Mouse (Mus musculus): ENCODE results near the gene Pnkd. TPM values are rescaled to one million over a fixed set of nuclear protein-coding genes. Genes with fewer than 3 reads are reported as not detected.

The Pnkd gene
- polyA plus RNA-seq, 1 experiment: 28.8 TPM

- H3K27ac ChIP-seq (ENCODE audit: control insufficient read depth, insufficient read depth, low read depth, low read length, poor library complexity): no peak overlapping the region
These were observed 3.6 kb downstream of the Pnkd start for GRCm38 (mm10) chr1:74288327-74288726.

GRCm38 (mm10) chr1:74289248-74289647 is 4.5 kb downstream of the Pnkd start:
- TF ChIP-seq POLR2A (IDR thresholded peaks at IDR 0.05; ENCODE audit: borderline replicate concordance, control insufficient read depth, low read depth, low read length): no peak
- TF ChIP-seq CTCF (IDR thresholded peaks at IDR 0.05; ENCODE audit: control insufficient read depth, insufficient read depth, low read length): no peak
- Histone ChIP-seq H3K4me3 (replicated peaks; ENCODE audit: control insufficient read depth, low read depth, low read length) (no peak overlapping the region), H3K27ac (ENCODE audit: control insufficient read depth, insufficient read depth, low read depth, low read length, poor library complexity) (no peak overlapping the region), H3K4me1 (ENCODE audit: control insufficient read depth, insufficient read depth, low read length) (0 out of 2 replicates have a peak, but pooled peaks cover 1% of the 10 kb centered on the region)
- 86% methylated on average over 9 of the region's 9 CpGs for WGBS

More at GRCm38 (mm10) chr1:74288327-74288726, 3.6 kb downstream of the Pnkd start:
- TF ChIP-seq POLR2A (IDR thresholded peaks at IDR 0.05; ENCODE audit: borderline replicate concordance, control insufficient read depth, low read depth, low read length) (no peak), CTCF (IDR thresholded peaks at IDR 0.05; ENCODE audit: control insufficient read depth, insufficient read depth, low read length) (no peak)
- 80% methylated on average over 4 of the region's 4 CpGs for WGBS
- Histone ChIP-seq H3K4me1 (ENCODE audit: control insufficient read depth, insufficient read depth, low read length) (0 out of 2 replicates have a peak, but pooled peaks cover 1% of the 10 kb centered on the region), H3K4me3 (replicated peaks; ENCODE audit: control insufficient read depth, low read depth, low read length) (no peak overlapping the region)

- Histone ChIP-seq H3K27ac (ENCODE audit: control insufficient read depth, insufficient read depth, low read depth, low read length, poor library complexity) (no peak overlapping the region), H3K4me1 (ENCODE audit: control insufficient read depth, insufficient read depth, low read length) (0 out of 2 replicates have a peak, but pooled peaks cover 1% of the 10 kb centered on the region), H3K4me3 (replicated peaks; ENCODE audit: control insufficient read depth, low read depth, low read length) (no peak overlapping the region)
- TF ChIP-seq CTCF (IDR thresholded peaks at IDR 0.05; ENCODE audit: control insufficient read depth, insufficient read depth, low read length): no peak
- no peak for TF ChIP-seq POLR2A (IDR thresholded peaks at IDR 0.05; ENCODE audit: borderline replicate concordance, control insufficient read depth, low read depth, low read length)
- WGBS: 75% methylated on average over 2 of the region's 2 CpGs
These were observed 5.0 kb downstream of the Pnkd start for GRCm38 (mm10) chr1:74289740-74290139.

- H3K4me1 ChIP-seq (ENCODE audit: control insufficient read depth, insufficient read depth, low read length): peaks cover 4% of the 10 kb centered on the region; the same call in 1 of the 2 replicates
- H3K4me3 ChIP-seq (replicated peaks; ENCODE audit: control insufficient read depth, low read depth, low read length): no peak overlapping the region
- no peak overlapping the region for H3K27ac ChIP-seq (ENCODE audit: control insufficient read depth, insufficient read depth, low read depth, low read length, poor library complexity)
- no peak for TF ChIP-seq CTCF (IDR thresholded peaks at IDR 0.05; ENCODE audit: control insufficient read depth, insufficient read depth, low read length)
- 89% methylated on average over 5 of the region's 5 CpGs for WGBS
These were observed 5.4 kb downstream of the Pnkd start for GRCm38 (mm10) chr1:74290141-74290540.

- 86% methylated on average over 11 of the region's 11 CpGs for WGBS
- Histone ChIP-seq H3K4me3 (replicated peaks; ENCODE audit: control insufficient read depth, low read depth, low read length) (no peak overlapping the region), H3K4me1 (ENCODE audit: control insufficient read depth, insufficient read depth, low read length) (peaks cover 2% of the 10 kb centered on the region; the same call in 1 of the 2 replicates), H3K27ac (ENCODE audit: control insufficient read depth, insufficient read depth, low read depth, low read length, poor library complexity) (no peak overlapping the region)
- TF ChIP-seq CTCF (IDR thresholded peaks at IDR 0.05; ENCODE audit: control insufficient read depth, insufficient read depth, low read length) (no peak), POLR2A (IDR thresholded peaks at IDR 0.05; ENCODE audit: borderline replicate concordance, control insufficient read depth, low read depth, low read length) (no peak)
These were observed 7.7 kb downstream of the Pnkd start for GRCm38 (mm10) chr1:74292331-74293020.

- H3K4me3 ChIP-seq (replicated peaks; ENCODE audit: control insufficient read depth, low read depth, low read length): no peak overlapping the region
- TF ChIP-seq CTCF (IDR thresholded peaks at IDR 0.05; ENCODE audit: control insufficient read depth, insufficient read depth, low read length): no peak
- WGBS: 87% methylated on average over 8 of the region's 8 CpGs
These were observed 8.7 kb downstream of the Pnkd start for GRCm38 (mm10) chr1:74293306-74293960.

DNA sequence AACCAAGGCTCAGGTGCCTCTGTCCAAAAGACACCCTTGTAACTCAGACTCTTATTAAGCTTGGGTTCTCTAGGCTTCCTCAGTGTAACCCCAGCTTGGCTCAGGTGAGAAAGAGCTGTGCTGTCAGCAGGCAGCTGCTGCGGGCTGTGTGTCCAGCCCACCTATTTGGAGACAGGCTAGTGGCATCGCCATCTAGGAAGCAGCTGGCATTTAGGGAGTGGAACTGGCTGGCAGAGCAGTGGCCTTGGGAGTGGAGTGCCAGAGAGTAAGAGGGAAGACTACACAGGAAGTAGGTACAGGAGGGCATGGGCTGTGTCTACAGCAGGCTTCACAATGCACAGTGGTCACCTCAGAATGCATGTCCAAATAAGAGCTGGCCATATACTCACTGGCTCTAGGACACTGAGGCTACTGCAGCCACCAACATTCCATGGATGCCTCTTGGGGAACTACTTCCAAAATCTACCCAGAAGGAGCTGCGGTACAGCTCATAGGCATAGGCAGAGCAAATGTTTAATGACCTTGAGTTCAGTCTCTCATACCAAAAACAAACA is 9.4 kb downstream of the Pnkd start:
- 95% methylated on average over 3 of the region's 3 CpGs for WGBS
- Histone ChIP-seq H3K4me3 (replicated peaks; ENCODE audit: control insufficient read depth, low read depth, low read length) (no peak overlapping the region), H3K4me1 (ENCODE audit: control insufficient read depth, insufficient read depth, low read length) (peaks cover 2% of the 10 kb centered on the region; the same call in 1 of the 2 replicates), H3K27ac (ENCODE audit: control insufficient read depth, insufficient read depth, low read depth, low read length, poor library complexity) (no peak overlapping the region; the same call in 1 of the 2 replicates)
- TF ChIP-seq POLR2A (IDR thresholded peaks at IDR 0.05; ENCODE audit: borderline replicate concordance, control insufficient read depth, low read depth, low read length) (no peak), CTCF (IDR thresholded peaks at IDR 0.05; ENCODE audit: control insufficient read depth, insufficient read depth, low read length) (no peak)

More at GRCm38 (mm10) chr1:74293306-74293960, 8.7 kb downstream of the Pnkd start:
- peaks cover 2% of the 10 kb centered on the region; the same call in 1 of the 2 replicates for H3K4me1 ChIP-seq (ENCODE audit: control insufficient read depth, insufficient read depth, low read length)
- no peak overlapping the region for H3K27ac ChIP-seq (ENCODE audit: control insufficient read depth, insufficient read depth, low read depth, low read length, poor library complexity)

GRCm38 (mm10) chr1:74294733-74295455 is 10.2 kb downstream of the Pnkd start:
- TF ChIP-seq CTCF (IDR thresholded peaks at IDR 0.05; ENCODE audit: control insufficient read depth, insufficient read depth, low read length): no peak
- no peak for TF ChIP-seq POLR2A (IDR thresholded peaks at IDR 0.05; ENCODE audit: borderline replicate concordance, control insufficient read depth, low read depth, low read length)
- peaks cover 2% of the 10 kb centered on the region; the same call in 1 of the 2 replicates for H3K4me1 ChIP-seq (ENCODE audit: control insufficient read depth, insufficient read depth, low read length)
- peak overlapping the region; percentile 79 for H3K27ac ChIP-seq (ENCODE audit: control insufficient read depth, insufficient read depth, low read depth, low read length, poor library complexity)
- H3K4me3 ChIP-seq (replicated peaks; ENCODE audit: control insufficient read depth, low read depth, low read length): no peak overlapping the region
- WGBS: 73% methylated on average over 6 of the region's 6 CpGs
